Mouse (Mus musculus): ENCODE results near the gene Catsperg2. TPM values are rescaled to one million over a fixed set of nuclear protein-coding genes. Genes with fewer than 3 reads are reported as not detected.
"Not testable (repeated sequence)": the region's sequence is repeated elsewhere in the genome, so short reads cannot be mapped to it uniquely, and the experiment has no call there.

Gene Catsperg2
- not detected in 2 replicates for polyA plus RNA-seq (2016; fragmentation: Nextera tagmentation; extraction: Ambion mirVana)

DNA sequence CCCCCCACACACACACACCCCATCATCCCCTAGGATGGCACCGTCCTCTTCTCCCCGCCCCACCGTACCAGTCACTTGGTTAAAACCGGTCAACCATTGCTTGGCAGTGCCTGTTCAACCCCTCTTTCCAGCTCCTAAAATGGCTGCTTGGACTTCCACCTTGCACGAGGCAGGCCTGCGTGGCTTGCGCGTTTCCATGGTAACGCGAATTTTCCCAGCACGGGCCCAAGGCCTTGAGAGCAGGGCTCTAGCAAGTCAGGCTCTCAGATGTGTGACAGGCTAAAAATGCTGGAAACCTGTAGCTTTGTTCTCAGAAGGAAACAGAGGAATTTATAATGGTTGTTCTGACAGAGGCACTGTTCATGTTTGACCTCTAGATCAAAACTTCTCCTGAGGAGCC, at the start of gene Catsperg2:
TSS of gene Catsperg2 (minus strand) at position 173 of the 400 bp plus-strand sequence.
- 62% methylated on average over 11 of the region's 11 CpGs for WGBS
- DNase-seq (ENCODE audit: low spot score): not testable (repeated sequence)

DNA sequence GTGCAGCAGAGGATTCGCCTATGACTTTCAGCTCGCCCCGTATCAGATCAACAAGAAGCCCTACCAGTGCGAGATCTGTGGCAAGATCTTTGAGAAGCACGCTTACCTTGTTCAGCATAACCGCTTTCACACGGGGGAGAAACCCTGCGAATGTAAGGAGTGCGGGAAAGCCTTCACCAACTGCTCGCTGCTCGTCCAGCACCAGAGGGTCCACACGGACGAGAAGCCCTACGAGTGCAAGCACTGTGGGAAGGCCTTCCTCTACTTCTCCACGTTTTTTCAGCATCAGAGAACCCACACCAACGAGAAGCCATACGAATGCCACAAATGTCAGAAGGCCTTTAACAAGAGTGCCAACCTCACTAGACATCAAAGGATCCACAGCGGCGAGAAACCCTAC, 49.7 kb upstream of the Catsperg2 start:
- no peaks in the 10 kb centered on the region for H3K4me1 ChIP-seq
- H3K27ac ChIP-seq (replicated peaks): no peak overlapping the region
- no peak overlapping the region for H3K4me3 ChIP-seq
- WGBS: 94% methylated on average over 19 of the region's 19 CpGs
- peaks cover 12% of the 10 kb centered on the region; the same call in 1 of the 2 replicates for H3K9me3 ChIP-seq
- H3K36me3 ChIP-seq (replicated peaks): peaks cover 87% of the 10 kb centered on the region
- DNase-seq (ENCODE audit: low spot score): no peak
- H3K27me3 ChIP-seq (replicated peaks; ENCODE audit: low read depth, poor library complexity, severe bottlenecking): no peaks in the 10 kb centered on the region

More for the DNA sequence above, at the start of gene Catsperg2:
- H3K27me3 ChIP-seq (replicated peaks; ENCODE audit: low read depth, poor library complexity, severe bottlenecking); H3K36me3 ChIP-seq (replicated peaks); H3K4me1 ChIP-seq; H3K27ac ChIP-seq (replicated peaks): not testable (repeated sequence)
- Histone ChIP-seq H3K9me3 (peaks cover 13% of the 10 kb centered on the region; the same call in 1 of the 2 replicates), H3K4me3 (peak within 1 kb of the TSS; percentile 25; the same call in 1 of the 2 replicates)

DNA sequence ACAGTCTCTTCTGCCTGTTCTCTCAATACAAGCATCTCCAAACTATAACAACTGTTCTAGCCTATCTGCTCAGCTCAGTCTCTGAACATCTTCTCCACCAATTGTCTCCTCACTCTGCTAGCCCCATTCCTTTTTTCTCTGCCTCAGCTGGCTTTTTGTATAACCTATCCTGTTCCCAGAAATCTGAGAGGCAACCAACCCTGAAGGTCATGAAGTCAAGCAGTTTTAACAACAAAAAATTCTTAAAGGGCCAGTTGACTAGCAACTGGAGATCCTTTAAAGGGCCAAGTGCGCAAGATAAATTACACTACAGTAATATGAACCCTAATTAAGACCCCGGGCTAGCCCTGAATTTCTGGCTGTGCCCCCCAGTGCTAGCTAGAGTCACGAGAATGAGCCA, 47.5 kb upstream of the Catsperg2 start:
- H3K27ac ChIP-seq (replicated peaks): no peak overlapping the region
- peaks cover 84% of the 10 kb centered on the region for H3K36me3 ChIP-seq (replicated peaks)
- DNase-seq (ENCODE audit: low spot score): no peak
- 85% methylated on average over 3 of the region's 3 CpGs for WGBS
- no peak overlapping the region for H3K4me3 ChIP-seq
- H3K4me1 ChIP-seq: peaks cover 3% of the 10 kb centered on the region
- peaks cover 12% of the 10 kb centered on the region; the same call in 1 of the 2 replicates for H3K9me3 ChIP-seq
- H3K27me3 ChIP-seq (replicated peaks; ENCODE audit: low read depth, poor library complexity, severe bottlenecking): no peaks in the 10 kb centered on the region

DNA sequence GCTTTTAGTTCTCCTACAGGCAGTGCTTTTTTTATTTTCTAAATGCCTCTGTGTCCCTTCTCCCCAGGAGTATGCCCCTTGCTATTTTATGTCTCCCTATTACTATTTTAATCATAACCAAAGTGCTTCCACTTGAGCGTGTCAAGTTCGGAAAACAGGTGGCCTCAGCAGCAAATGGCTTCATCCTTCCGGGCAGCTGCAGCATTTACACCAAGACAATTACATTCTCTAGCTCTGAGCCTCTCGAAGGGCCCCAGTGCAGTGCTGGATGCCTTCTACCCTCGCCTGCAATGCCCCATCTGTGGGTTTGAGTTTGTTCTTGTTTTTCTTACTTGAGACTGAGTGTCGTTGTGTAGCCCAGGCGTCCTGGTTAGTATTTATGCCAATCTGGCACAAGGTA, 46.7 kb upstream of the Catsperg2 start:
- peaks cover 75% of the 10 kb centered on the region for H3K36me3 ChIP-seq (replicated peaks)
- DNase-seq (ENCODE audit: low spot score): no peak

DNA sequence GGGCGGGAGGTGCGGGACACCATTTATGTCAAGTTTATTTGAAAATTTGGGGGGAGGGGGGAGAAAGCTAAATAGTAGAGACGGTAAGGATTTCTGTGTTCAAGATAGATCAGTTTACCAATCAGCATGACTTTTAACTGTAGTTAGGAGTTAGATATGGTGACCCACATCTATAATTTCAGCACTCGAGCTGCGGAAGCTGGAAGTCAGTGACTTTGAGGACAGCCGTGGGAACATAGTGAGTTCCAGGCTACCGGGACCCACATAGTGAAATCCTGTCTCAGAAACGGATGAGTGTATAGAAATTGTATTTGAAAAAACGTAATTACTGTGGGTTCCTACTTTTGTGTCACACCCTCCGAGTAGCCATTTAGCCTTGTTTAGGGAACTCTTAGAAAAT, 42.1 kb upstream of the Catsperg2 start:
- Histone ChIP-seq H3K4me1 (peaks cover 13% of the 10 kb centered on the region), H3K9me3 (0 out of 2 replicates have a peak, but pooled peaks cover 3% of the 10 kb centered on the region), H3K36me3 (replicated peaks) (peaks cover 35% of the 10 kb centered on the region), H3K27me3 (replicated peaks; ENCODE audit: low read depth, poor library complexity, severe bottlenecking) (no peaks in the 10 kb centered on the region), H3K4me3 (peak overlapping the region; percentile 84), H3K27ac (replicated peaks) (peak overlapping the region; percentile 89)
- no peak for DNase-seq (ENCODE audit: low spot score)
- 7% methylated on average over 10 of the region's 10 CpGs for WGBS

More for the DNA sequence above, 46.7 kb upstream of the Catsperg2 start:
- no peak overlapping the region for H3K4me3 ChIP-seq
- H3K9me3 ChIP-seq: peaks cover 12% of the 10 kb centered on the region; the same call in 1 of the 2 replicates
- H3K27ac ChIP-seq (replicated peaks): no peak overlapping the region
- 94% methylated on average over 7 of the region's 7 CpGs for WGBS
- peaks cover 8% of the 10 kb centered on the region for H3K4me1 ChIP-seq
- no peaks in the 10 kb centered on the region for H3K27me3 ChIP-seq (replicated peaks; ENCODE audit: low read depth, poor library complexity, severe bottlenecking)

DNA sequence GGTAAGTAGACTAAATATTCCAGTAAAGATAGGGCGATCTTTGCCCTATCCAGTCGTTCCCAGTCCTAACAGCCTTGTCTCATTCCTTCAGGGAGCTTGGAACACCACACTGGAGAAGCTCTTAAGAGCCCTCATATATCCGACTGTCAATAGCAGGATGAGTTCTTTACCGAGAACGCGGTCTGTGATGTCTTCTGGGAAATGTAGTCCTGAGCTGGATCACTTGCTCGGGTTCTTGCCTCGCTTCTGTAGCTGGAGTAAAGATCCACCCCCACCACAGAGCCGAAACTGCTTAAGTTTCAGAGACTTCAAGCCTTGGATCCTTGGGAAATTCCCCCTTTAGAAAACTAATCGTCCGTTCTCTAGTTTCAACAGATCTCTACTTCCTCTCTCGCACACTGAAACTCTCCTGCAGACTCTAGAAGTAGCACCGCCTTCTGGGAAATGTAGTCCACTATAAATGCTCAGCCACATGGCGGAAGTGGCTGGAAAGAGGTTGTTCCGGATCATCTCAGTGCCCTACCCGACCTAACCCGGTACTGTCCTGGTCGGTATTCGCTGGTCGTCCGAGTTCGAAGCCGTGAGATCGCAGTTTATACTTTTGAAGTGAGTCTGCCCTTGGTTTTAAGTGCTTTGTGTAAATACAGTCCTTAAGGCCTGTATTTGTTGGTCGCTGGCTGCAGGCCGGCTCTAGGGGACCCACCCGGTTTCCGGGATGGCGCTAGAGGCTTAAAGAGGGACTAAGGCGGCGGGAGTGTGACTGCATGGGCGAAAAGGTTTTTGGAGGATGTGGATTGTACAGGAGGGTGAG, 41.5 kb upstream of the Catsperg2 start, which contains the start of gene Zfp84:
TSS of gene Zfp84 (plus strand) at position 463 of the 811 bp plus-strand sequence.
- Histone ChIP-seq H3K36me3 (replicated peaks) (peaks cover 29% of the 10 kb centered on the region), H3K27ac (replicated peaks) (peak within 1 kb of the TSS; percentile 89), H3K4me3 (peak within 1 kb of the TSS; percentile 84), H3K27me3 (replicated peaks; ENCODE audit: low read depth, poor library complexity, severe bottlenecking) (no peaks in the 10 kb centered on the region), H3K9me3 (0 out of 2 replicates have a peak, but pooled peaks cover 3% of the 10 kb centered on the region), H3K4me1 (peaks cover 13% of the 10 kb centered on the region)
- under 1% methylated on average over 32 of the region's 32 CpGs for WGBS
- peak; percentile 86 for DNase-seq (ENCODE audit: low spot score)

DNA sequence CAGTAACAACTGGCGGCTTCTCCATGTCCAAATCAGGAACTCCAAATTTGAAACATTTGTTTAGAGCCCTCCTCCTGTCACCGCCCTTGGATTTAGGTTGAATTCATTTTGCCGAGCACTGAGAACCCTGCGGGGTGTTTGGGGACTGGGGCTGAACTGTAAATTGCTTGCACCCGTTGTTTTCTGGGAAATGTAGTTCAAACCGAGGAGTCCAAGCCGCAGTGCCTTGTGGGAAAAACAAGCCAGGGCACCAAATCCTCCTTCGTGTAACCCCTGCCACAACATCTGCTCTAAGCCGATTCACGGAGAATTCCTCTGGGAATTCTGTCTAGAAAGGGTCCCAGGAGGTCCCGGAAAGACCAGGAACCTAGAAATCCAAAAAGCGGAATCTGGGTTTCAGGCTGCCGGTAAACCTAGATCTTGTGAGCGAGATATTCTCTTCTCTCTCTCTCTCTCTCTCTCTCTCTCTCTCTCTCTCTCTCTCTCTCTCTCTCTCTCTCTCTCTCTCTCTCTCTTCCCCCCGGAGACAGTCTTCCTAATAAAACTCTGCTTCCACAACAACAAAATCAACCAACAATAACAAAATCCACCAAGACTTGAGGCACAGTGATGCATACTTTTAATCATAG, 40.3 kb upstream of the Catsperg2 start:
- Histone ChIP-seq H3K4me1 (peaks cover 13% of the 10 kb centered on the region), H3K9me3 (0 out of 2 replicates have a peak, but pooled peaks cover 3% of the 10 kb centered on the region), H3K27ac (replicated peaks) (peak overlapping the region; percentile 83), H3K36me3 (replicated peaks) (peaks cover 19% of the 10 kb centered on the region), H3K27me3 (replicated peaks; ENCODE audit: low read depth, poor library complexity, severe bottlenecking) (no peaks in the 10 kb centered on the region), H3K4me3 (peak overlapping the region; percentile 84)
- DNase-seq (ENCODE audit: low spot score): peak; percentile 79
- 1% methylated on average over 15 of the region's 15 CpGs for WGBS

DNA sequence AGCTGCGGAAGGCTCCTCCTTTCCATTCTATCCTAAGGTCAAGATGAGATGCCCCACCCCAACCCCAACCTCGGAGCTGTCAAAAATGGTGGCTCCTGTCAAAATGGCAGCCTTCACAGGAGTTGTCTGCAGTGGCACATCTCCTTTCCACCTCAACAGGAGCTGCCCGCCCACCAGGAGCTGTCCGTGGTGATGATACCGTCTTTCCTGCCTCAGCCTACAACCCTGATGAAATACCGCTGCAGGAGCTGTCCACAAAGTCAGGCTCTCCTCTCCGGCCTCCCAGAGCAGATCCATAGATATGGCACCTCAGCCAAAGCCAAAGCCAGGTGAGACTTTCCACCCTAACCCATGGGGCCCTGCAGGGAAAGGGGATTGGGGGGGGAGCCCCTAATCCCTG, 37.9 kb upstream of the Catsperg2 start:
- WGBS: 75% methylated on average over 7 of the region's 7 CpGs
- no peak overlapping the region for H3K4me3 ChIP-seq

DNA sequence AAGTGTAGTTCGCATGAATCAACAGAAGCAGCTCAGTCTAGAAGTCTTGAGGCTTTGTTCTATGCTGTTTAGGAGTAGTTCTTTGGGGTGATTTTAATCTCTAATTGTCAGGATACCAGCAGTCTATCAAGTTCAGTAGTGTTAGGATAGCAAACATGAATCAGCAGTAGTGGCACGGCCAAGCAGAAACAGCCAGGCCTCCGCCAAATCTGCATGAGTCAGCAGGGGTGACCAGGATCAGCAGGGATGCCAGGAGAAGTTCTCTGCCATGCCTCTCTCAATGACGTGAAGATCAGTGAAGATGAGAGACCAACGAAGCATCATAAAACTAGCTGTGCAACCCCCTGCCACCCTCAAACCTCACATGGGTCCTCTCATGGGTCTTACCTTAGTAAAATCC, 33.6 kb upstream of the Catsperg2 start:
- peaks cover 5% of the 10 kb centered on the region; the same call in 1 of the 2 replicates for H3K36me3 ChIP-seq (replicated peaks)
- no peaks in the 10 kb centered on the region for H3K27me3 ChIP-seq (replicated peaks; ENCODE audit: low read depth, poor library complexity, severe bottlenecking)
- no peaks in the 10 kb centered on the region for H3K4me1 ChIP-seq
- H3K27ac ChIP-seq (replicated peaks): no peak overlapping the region
- H3K4me3 ChIP-seq: no peak overlapping the region
- DNase-seq (ENCODE audit: low spot score): no peak
- WGBS: 84% methylated on average over 5 of the region's 5 CpGs
- H3K9me3 ChIP-seq: peaks cover 18% of the 10 kb centered on the region

More for the DNA sequence above, 37.9 kb upstream of the Catsperg2 start:
- no peaks in the 10 kb centered on the region for H3K27me3 ChIP-seq (replicated peaks; ENCODE audit: low read depth, poor library complexity, severe bottlenecking)
- no peak for DNase-seq (ENCODE audit: low spot score)
- peaks cover 13% of the 10 kb centered on the region for H3K4me1 ChIP-seq
- H3K36me3 ChIP-seq (replicated peaks): peaks cover 5% of the 10 kb centered on the region; the same call in 1 of the 2 replicates
- 0 out of 2 replicates have a peak, but pooled peaks cover 3% of the 10 kb centered on the region for H3K9me3 ChIP-seq
- H3K27ac ChIP-seq (replicated peaks): no peak overlapping the region

DNA sequence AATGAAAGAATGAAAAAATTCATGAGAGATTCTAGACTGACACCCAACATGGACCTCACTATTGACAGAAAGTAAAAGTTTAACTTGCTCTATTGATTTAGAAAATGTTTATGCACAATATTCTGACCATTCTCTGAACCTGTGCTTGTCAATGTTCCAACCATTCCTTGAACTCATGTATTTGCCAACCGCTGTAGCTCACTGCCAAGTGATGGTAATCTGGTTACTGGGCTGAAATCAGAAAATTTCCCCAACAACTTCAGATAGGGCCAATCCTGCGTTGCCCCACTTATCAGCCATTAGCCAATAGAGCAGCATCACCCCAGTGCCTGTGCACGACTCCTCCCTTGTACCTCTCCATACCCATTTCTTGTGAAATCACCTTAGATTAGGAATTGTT, 15.4 kb upstream of the Catsperg2 start:
- H3K9me3 ChIP-seq: no peaks in the 10 kb centered on the region
- H3K4me3 ChIP-seq: no peak overlapping the region
- WGBS: 81% methylated on average over 3 of the region's 3 CpGs
- H3K36me3 ChIP-seq (replicated peaks): no peaks in the 10 kb centered on the region
- DNase-seq (ENCODE audit: low spot score): no peak
- no peaks in the 10 kb centered on the region for H3K27me3 ChIP-seq (replicated peaks; ENCODE audit: low read depth, poor library complexity, severe bottlenecking)
- no peak overlapping the region for H3K27ac ChIP-seq (replicated peaks)
- no peaks in the 10 kb centered on the region for H3K4me1 ChIP-seq

DNA sequence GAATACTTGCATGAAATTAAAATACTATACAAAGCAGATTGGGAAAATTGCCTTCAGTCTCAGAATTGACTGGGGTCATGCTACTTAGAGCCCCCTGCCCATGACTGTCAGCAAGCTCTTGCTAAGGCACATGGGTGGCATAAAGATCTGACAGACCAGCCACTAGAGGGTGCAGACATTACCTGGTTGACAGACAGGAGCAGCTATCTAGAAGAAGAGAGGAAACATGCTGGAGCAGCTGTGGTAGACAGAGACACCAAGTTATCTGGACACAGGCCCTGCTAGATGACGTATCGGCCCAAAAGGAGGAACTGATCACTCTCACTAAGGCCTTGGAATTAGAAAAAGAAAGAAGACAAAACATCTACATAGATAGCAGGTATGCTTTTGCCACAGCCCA, 1.2 kb upstream of the Catsperg2 start:
- Histone ChIP-seq H3K36me3 (replicated peaks) (no peaks in the 10 kb centered on the region), H3K4me1 (no peaks in the 10 kb centered on the region; the same call in 1 of the 2 replicates), H3K27ac (replicated peaks) (no peak overlapping the region), H3K9me3 (peaks cover 25% of the 10 kb centered on the region), H3K27me3 (replicated peaks; ENCODE audit: low read depth, poor library complexity, severe bottlenecking) (no peaks in the 10 kb centered on the region), H3K4me3 (no peak overlapping the region)
- 86% methylated on average over 2 of the region's 2 CpGs for WGBS
- DNase-seq (ENCODE audit: low spot score): no peak

DNA sequence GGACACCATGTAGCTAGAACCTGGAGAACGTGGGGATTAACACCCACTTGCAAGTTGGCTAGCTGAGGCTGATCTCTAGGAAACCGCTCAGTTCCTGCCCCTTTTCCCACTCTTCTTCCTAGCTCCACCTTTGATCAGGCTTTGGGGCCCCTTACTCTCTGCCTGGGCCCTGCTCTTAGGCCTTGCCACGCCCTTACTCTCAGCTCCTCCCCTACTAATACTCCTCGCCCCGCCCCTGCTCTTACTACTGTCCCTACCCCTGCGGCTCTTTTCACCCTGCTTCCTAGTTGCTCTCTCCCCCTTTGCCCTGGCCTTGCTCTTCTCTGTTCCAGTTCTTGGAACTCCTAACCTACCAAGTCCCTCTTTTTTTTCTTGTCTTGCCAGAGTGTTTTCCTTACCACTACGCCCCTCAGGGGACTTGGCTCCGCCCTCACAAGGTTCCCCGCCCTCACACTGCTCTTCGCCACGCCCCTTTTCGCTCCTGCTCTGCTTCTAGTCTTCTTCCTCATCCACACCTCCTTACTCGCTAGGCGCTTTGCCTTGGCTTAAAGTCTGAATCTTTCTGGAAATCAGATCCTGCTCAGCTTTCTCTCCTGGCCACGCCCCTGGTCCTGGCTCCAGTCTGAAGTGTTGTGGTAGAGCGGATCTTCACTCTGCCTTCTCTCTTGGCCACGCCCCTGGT, 1.2 kb downstream of the Catsperg2 start:
- WGBS: 31% methylated on average over 17 of the region's 17 CpGs
- not testable (repeated sequence) for H3K4me1 ChIP-seq; H3K27ac ChIP-seq (replicated peaks); H3K27me3 ChIP-seq (replicated peaks; ENCODE audit: low read depth, poor library complexity, severe bottlenecking); H3K36me3 ChIP-seq (replicated peaks); H3K9me3 ChIP-seq
- peak; percentile 14 for DNase-seq (ENCODE audit: low spot score)
- peak overlapping the region; percentile 25; the same call in 1 of the 2 replicates for H3K4me3 ChIP-seq

Measured in embryonic facial prominence, embryonic 10.5 days (tissue).